Mouse (Mus musculus) liver, embryonic 16.5 days (tissue): ENCODE data around the gene Lemd1. TPM values are rescaled to one million over a fixed set of nuclear protein-coding genes. Genes with fewer than 3 reads are reported as not detected.

ENCODE experiments used
- ATAC-seq: fragments of 200-750 bp; cut with Nextera tagmentation; 2 replicates; pipeline ENCODE4 v1.8.0; 2017; ENCODE audit warnings: low read depth, mild to moderate bottlenecking, moderate number of reproducible peaks, moderate library complexity
- H3K27ac ChIP-seq: fragments of 300-500 bp; sonication (generic); 2 replicates; pipeline ENCODE4 v1.5.1; 2014; ENCODE audit warnings: mild to moderate bottlenecking, low read length
- H3K27me3 ChIP-seq: fragments of 300-500 bp; sonication (generic); 2 replicates; pipeline ENCODE4 v1.6.1; 2014; ENCODE audit warnings: low read depth, low read length, mixed read lengths; ENCODE audit not compliant: control insufficient read depth, insufficient read depth
- H3K36me3 ChIP-seq: fragments of 300-500 bp; sonication (generic); 2 replicates; pipeline ENCODE4 v1.6.1; 2014; ENCODE audit warnings: mild to moderate bottlenecking; ENCODE audit not compliant: control insufficient read depth, insufficient read depth
- H3K4me1 ChIP-seq: fragments of 300-500 bp; sonication (generic); 2 replicates; pipeline ENCODE4 v1.6.1; 2014; ENCODE audit warnings: low read depth, low read length, mixed read lengths; ENCODE audit not compliant: control insufficient read depth
- H3K4me2 ChIP-seq: fragments of 300-500 bp; sonication (generic); 2 replicates; pipeline ENCODE4 v1.6.1; 2014; ENCODE audit warnings: low read depth, low read length, mixed read lengths
- H3K4me3 ChIP-seq: fragments of 300-500 bp; sonication (generic); 2 replicates; pipeline ENCODE4 v1.5.1; 2014; ENCODE audit warnings: low read depth, mild to moderate bottlenecking, low read length
- H3K9ac ChIP-seq: fragments of 300-500 bp; sonication (generic); 2 replicates; pipeline ENCODE4 v1.6.1; 2014; ENCODE audit warnings: low read depth, low read length
- H3K9me3 ChIP-seq: fragments of 300-500 bp; sonication (generic); replicated peaks from 2 replicates; pipeline ENCODE4 v1.6.1; 2016; ENCODE audit warnings: low read length; ENCODE audit not compliant: control insufficient read depth
- WGBS: fragments of 180-500 bp; shearing (Covaris S2); extraction: QIAGEN DNeasy Blood & Tissue Kit; methylation state at CpG from one replicate; pipeline ENCODE4 v1.1.7; 2014; ENCODE audit not compliant: insufficient replicate concordance; 5-methylcytosine and 5-hydroxymethylcytosine counted together
- polyA plus RNA-seq: library from polyadenylated mRNA; unstranded; fragments of >200 nt; fragmentation: Nextera tagmentation; extraction: Ambion mirVana; gene quantifications from 2 replicates; pipeline ENCODE4 v1.2.1, GENCODE M21; 2015

The Lemd1 gene
- polyA plus RNA-seq, 1 experiment from 2014 or later: not detected

DNA sequence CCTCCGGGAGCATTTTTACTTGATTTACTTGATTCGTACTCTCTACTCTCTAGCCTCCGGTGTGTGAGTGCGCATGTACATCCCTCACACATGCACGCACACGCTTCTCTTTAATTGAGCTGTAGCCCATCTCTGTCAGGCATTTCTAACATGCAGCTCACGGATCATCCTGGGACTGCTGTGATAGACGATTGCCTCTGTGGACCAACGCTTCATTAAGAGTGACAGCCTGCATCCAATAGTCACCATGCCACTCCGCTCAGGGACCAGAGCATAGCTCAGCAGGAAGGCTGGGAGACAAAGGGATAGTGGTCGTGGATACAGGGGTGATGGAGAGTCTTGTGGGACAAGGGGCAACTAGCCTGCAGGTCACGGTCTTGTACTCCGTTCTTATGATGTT lies 91.8 kb downstream of the Lemd1 start:
- no peaks in the 10 kb centered on the region for H3K4me1 ChIP-seq
- no peak overlapping the region for H3K4me2 ChIP-seq
- ATAC-seq: no peak
- WGBS: 76% methylated on average over 13 of the region's 13 CpGs
- H3K4me3 ChIP-seq: no peak overlapping the region
- no peaks in the 10 kb centered on the region for H3K36me3 ChIP-seq
- no peaks in the 10 kb centered on the region for H3K27me3 ChIP-seq
- H3K9ac ChIP-seq: no peak overlapping the region
- no peaks in the 10 kb centered on the region for H3K9me3 ChIP-seq
- H3K27ac ChIP-seq: no peak overlapping the region

DNA sequence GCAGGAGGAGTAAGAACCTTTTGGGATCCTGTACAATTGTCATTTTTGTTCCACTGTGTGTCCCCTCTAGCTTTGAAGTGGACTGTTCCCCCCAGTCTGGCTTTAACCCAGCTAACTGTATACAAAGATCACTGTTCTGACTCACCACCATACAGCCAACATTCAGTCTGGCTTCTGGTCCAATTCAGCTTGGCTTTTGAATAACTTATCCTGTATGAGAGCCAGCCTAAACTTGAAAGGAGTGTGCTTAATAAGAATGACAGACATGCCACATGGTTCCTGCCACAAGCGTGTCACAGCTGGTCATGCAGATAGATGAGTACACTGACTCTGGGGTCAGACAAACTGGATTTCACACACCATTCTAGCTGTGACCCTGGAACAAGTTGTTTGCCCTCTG lies 95.5 kb downstream of the Lemd1 start:
- no peak overlapping the region for H3K9ac ChIP-seq
- H3K36me3 ChIP-seq: no peaks in the 10 kb centered on the region
- H3K4me1 ChIP-seq: no peaks in the 10 kb centered on the region
- no peak overlapping the region for H3K4me3 ChIP-seq
- no peaks in the 10 kb centered on the region for H3K9me3 ChIP-seq
- 54% methylated on average over 1 of the region's 1 CpGs for WGBS
- no peaks in the 10 kb centered on the region for H3K27me3 ChIP-seq
- no peak for ATAC-seq
- no peak overlapping the region for H3K4me2 ChIP-seq
- no peak overlapping the region for H3K27ac ChIP-seq

DNA sequence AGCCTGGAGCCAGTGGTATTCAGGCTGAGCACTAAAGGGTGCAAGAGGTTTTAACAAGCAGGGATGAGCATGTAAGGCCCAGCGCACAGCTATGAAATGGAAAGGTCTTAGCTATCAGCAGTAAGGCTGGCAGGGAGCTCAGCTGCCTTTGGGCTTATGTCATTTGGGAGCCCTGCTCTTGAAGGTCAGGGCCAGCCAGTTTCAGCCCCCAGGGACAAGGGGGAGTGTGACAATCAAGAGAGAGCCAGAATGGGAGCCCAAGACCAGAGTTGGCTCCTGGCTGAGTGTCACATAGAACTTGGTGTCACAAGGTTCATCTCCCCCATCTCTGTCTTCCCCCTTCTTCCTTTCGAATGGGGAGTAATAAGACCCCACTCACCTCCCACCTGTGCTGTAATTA lies 96.2 kb downstream of the Lemd1 start:
- WGBS: 60% methylated on average over 2 of the region's 2 CpGs
- Histone ChIP-seq H3K4me3 (no peak overlapping the region), H3K4me1 (no peaks in the 10 kb centered on the region; the same call in 1 of the 2 replicates), H3K36me3 (no peaks in the 10 kb centered on the region), H3K4me2 (no peak overlapping the region), H3K9ac (no peak overlapping the region), H3K9me3 (no peaks in the 10 kb centered on the region), H3K27ac (no peak overlapping the region), H3K27me3 (no peaks in the 10 kb centered on the region)
- no peak for ATAC-seq

DNA sequence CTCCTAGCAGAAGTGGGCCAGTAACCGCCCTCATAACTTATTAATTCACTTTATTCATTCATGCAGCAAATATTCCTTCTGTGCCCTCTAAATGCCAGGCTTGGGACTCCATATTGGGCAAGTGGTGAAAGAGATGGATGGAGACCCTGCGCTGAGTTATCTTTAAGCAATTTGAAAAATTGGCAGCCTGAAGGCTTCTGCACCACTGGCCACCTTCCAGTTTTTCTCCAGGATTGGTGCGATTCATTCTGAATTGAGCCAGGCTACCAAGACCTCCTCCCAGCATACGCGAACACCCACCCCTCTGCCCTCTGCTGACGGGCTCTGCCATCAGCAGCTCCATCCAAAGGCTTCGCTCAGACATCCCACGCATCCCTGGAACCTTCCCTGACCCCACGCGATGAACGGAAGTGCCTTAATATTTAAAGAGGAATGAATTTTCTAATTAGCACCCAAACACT lies 96.8 kb downstream of the Lemd1 start:
- Histone ChIP-seq H3K4me1 (no peaks in the 10 kb centered on the region; the same call in 1 of the 2 replicates), H3K9me3 (no peaks in the 10 kb centered on the region), H3K4me3 (no peak overlapping the region), H3K9ac (no peak overlapping the region), H3K36me3 (no peaks in the 10 kb centered on the region), H3K27me3 (no peaks in the 10 kb centered on the region), H3K4me2 (no peak overlapping the region), H3K27ac (no peak overlapping the region)
- WGBS: 37% methylated on average over 11 of the region's 11 CpGs
- no peak for ATAC-seq

DNA sequence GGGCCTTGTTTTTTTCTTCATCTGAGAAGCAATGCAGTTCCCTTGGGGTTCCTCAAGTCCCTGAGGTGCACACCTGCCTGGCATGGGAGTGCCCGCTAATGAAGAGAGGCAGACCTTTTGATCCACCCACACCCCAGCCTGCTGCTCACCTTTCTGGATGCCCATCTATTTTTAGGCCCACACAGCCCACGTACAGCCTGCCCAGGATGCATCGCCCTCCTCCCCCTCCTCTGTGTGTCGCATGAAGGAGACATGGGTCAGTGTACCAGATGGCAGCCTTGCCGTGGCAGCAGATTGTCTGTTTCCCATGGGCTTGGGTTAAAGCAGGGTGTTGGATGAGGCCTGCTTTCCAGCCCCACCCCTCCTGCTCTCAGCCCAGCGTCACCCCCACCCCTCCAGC lies 98.7 kb downstream of the Lemd1 start:
- no peak for ATAC-seq
- Histone ChIP-seq H3K27me3 (no peaks in the 10 kb centered on the region), H3K36me3 (no peaks in the 10 kb centered on the region), H3K9ac (no peak overlapping the region), H3K9me3 (no peaks in the 10 kb centered on the region), H3K4me2 (no peak overlapping the region), H3K4me3 (no peak overlapping the region), H3K27ac (no peak overlapping the region), H3K4me1 (no peaks in the 10 kb centered on the region; the same call in 1 of the 2 replicates)
- 66% methylated on average over 6 of the region's 6 CpGs for WGBS

DNA sequence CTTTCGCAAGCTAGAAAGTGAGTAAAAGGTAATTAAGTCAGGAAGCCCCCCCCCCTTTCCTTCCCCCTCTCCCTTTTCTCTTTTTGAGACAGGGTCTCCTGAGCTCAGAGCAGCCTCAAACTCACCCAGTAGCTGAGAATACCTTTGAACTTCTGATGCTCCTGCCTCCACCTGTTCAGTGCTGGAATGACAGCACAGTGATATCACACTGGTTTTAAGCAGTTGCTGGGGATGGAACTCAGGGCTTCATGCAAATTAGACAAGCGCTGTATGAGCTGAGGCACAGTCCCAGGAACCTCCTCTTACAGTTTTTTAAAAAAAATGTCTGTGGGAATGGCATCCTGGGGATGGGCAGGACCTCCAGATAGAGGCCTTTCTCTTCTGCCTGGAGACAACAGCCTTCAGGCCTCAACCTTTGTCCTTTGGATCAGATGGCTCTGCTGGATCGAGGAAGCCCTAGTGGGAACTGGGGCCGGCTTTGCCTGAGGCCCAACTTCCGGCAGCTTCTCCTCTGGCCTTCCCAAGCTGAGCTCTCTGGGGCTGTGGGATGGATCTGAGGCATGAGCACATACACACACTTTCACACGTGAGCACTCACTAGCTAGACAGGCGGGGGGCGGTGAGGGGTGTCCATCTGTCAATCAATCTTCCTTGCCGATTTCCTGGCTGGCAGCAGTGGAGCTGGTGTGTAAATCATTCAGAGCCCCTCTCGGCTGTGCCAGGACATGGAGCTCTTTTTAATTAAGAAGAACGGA lies 99.9 kb downstream of the Lemd1 start:
- H3K4me3 ChIP-seq: no peak overlapping the region
- no peaks in the 10 kb centered on the region; the same call in 1 of the 2 replicates for H3K4me1 ChIP-seq
- no peaks in the 10 kb centered on the region; the same call in 1 of the 2 replicates for H3K27me3 ChIP-seq
- no peak overlapping the region for H3K9ac ChIP-seq
- no peaks in the 10 kb centered on the region for H3K9me3 ChIP-seq
- ATAC-seq: no peak
- H3K36me3 ChIP-seq: no peaks in the 10 kb centered on the region
- H3K4me2 ChIP-seq: no peak overlapping the region
- no peak overlapping the region for H3K27ac ChIP-seq
- 49% methylated on average over 11 of the region's 11 CpGs for WGBS

DNA sequence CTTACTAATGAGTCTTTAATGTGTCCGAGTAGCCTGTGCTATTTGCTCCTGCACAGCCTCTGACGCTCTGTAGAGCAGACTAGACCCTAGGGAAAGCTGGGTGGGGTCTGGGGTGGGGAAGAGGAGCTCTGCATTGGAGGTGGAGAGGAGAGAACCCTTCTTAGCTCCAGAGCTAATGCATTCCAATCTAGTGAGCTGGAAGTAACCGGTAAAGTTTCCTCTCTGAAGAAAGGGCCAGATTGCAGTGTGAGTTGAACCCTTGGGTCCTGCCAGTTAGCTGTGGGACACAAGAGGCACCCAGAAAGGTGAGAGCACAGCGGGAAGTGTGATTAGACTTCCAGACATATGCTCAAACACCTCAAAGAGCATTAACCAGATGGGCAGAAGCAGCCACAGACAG lies 100.5 kb downstream of the Lemd1 start:
- no peak for ATAC-seq
- no peaks in the 10 kb centered on the region for H3K36me3 ChIP-seq

DNA sequence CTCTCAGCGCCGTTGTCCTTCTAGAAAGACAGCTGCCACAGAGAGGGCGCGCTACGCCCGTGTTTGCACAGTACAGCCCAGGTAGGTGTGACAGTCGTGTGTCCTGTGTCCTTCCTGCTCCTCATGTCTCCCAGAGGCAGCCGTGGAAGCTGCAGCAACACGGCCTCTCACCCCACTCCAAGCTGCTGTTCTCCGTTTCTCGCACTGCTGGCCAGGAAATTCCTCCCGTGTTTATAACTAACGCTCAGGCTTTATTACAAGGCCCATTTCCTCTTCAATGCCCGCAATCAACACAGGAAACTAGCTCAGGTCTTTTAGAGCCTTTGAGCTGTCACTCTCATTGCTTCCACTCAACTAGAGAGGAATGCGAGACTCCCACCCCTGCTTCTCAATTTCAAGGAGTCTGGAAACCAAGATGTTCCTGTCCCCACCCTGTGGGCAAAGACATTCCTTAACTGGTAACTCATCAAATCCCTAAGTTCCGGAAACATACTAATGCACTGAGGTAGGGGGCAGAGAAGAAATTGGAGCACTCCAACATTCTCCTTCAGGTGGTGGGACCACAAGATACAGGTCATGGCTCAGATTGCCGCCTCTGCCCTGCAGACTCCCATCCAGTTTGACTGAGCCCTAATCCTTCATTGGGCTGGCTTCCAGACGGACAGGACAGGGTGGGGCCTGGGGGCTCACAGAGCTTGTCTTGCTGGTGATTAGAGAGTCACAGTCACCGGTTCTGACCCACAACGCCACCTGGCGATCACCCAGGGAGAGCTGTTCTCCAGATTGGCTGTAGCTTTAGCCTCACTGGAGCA lies 101.3 kb downstream of the Lemd1 start:
- 37% methylated on average over 21 of the region's 21 CpGs for WGBS
- H3K4me2 ChIP-seq: no peak overlapping the region
- peaks cover 7% of the 10 kb centered on the region for H3K27me3 ChIP-seq
- no peak overlapping the region for H3K9ac ChIP-seq
- no peaks in the 10 kb centered on the region for H3K9me3 ChIP-seq
- no peak for ATAC-seq
- no peak overlapping the region for H3K27ac ChIP-seq
- H3K36me3 ChIP-seq: no peaks in the 10 kb centered on the region
- H3K4me1 ChIP-seq: no peaks in the 10 kb centered on the region; the same call in 1 of the 2 replicates
- H3K4me3 ChIP-seq: no peak overlapping the region

More for the DNA sequence above, 100.5 kb downstream of the Lemd1 start:
- H3K9me3 ChIP-seq: no peaks in the 10 kb centered on the region
- no peaks in the 10 kb centered on the region; the same call in 1 of the 2 replicates for H3K27me3 ChIP-seq
- 53% methylated on average over 4 of the region's 4 CpGs for WGBS
- no peaks in the 10 kb centered on the region; the same call in 1 of the 2 replicates for H3K4me1 ChIP-seq
- H3K27ac ChIP-seq: no peak overlapping the region
- H3K4me3 ChIP-seq: no peak overlapping the region
- H3K4me2 ChIP-seq: no peak overlapping the region
- no peak overlapping the region for H3K9ac ChIP-seq

DNA sequence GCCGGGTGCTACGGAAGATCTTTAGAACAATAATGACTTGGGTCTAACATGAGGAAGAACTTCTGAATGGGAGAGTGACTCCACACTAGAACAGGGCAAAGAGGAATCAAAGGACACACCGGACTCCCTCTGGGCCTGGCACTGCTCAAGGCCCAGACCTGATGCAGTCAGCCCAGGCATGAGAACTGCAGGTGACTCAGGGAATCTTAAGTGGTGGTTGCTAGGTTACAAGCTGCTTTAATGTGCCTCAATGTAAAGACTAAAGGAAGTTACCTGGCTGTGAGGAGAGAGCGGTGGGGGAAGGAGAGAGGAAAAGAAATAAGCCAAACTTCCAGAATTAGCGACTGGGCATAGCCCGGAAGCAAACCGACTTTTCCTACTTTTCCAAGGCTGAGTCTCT lies 104.3 kb downstream of the Lemd1 start:
- no peak for ATAC-seq
- Histone ChIP-seq H3K4me1 (no peaks in the 10 kb centered on the region; the same call in 1 of the 2 replicates), H3K27ac (no peak overlapping the region), H3K36me3 (no peaks in the 10 kb centered on the region), H3K4me2 (no peak overlapping the region), H3K27me3 (peaks cover 37% of the 10 kb centered on the region), H3K9me3 (no peaks in the 10 kb centered on the region), H3K4me3 (no peak overlapping the region), H3K9ac (no peak overlapping the region)
- 69% methylated on average over 7 of the region's 7 CpGs for WGBS
